Mouse (Mus musculus) urinary bladder, postnatal 10 days (tissue): Measurements from ENCODE around the gene Zfp11.
"Not testable (repeated sequence)": the region's sequence is repeated elsewhere in the genome, so short reads cannot be mapped to it uniquely, and the experiment has no call there.

Experiments used
- DNase-seq: peaks from one replicate; pipeline ENCODE4 v3.0.0; 2022; ENCODE audit warnings: low spot score

Gene Zfp11

DNA sequence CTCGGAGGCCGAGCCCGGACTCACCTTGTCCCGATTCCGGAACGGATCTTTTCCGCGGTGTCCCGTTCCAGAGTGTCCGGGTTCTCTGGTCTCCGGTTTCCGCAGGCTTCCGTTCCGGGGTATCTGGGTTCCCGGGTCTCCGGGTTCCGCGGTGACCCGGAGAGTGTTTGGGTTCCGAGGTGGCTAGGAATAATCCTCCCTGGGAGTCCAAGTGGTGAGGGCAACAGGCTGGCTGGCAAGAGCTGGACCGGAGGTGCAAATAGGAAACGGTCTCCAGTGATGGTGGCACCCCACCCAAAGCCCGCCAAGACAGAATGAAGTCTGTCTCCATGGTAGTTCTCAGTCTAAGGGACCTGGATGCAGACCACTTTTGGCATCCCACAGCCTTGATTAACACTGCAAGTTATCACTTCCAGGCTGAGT, at the start of gene Zfp11:
Zfp11 (minus strand) TSS at position 64 of the 423 bp plus-strand sequence.
- peak; percentile 53 for DNase-seq

DNA sequence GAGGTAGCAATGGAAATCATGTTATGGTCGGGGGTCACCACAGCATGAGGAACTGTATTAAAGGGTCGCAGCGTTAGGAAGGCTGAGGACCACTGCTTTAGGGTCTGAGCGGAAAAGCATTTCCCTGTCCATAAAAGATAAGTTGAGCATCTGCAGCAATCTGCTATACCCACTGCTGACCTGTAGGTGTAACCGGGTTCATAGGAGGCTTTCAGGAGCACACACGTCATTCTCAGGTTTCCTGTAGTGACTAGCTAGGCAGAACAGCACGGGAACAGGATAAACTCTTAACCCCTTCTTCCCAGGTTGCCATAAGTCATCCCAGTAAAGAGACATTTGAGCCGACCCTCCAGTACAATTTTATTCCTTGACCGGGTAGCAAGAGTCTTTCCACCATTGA, 47.1 kb upstream of the Zfp11 start:
- no peak for DNase-seq

GRCm38 (mm10) chr5:129715326-129715861, 45.5 kb upstream of the Zfp11 start, which contains the start of gene Mrps17:
TSS of gene Mrps17 (plus strand) at chr5:129715497.
- peak; percentile 63 for DNase-seq

- DNase-seq: no peak
Measured at GRCm38 (mm10) chr5:129708412-129708811, 38.5 kb upstream of the Zfp11 start, which contains the start of gene Sept14. TSS of gene Sept14 (minus strand) at chr5:129708512.

DNA sequence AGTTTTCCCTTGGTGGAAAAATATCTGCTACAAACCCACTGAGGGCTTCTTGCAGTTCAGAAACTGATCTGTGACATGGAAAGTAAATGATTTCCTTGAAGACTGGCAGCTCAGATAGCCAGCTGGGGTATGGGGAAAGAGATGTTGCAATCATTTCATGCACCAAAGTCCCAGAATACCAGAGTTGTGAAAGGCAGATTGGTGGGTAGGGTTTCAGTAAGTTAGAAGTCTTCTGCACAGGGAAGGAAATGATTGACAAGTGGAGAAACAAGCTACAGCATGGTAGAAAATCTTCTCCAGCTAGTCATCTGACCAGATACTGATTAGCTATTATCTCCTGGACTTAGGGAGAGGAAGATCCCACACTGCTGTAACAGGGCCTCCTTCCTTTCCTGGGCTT, 33.5 kb upstream of the Zfp11 start:
- no peak for DNase-seq

DNA sequence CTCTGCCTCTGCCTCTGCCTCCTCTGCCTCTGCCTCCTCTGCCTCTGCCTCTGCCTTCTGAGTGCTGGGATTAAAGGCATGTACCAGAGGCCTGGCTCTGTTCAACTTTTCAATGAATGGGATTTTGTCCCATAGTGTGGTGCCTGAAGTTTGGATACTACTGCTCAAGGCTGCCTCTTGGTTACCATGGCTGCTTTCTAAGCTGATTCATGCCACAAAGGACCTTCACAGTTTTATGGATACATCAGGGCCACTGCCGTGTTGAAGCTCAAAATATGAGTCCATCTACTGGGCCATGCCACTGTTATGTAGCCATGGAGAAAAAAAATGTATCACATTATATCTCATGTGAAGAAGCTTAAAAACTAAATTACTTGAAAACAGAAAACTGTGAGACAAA, 31.8 kb upstream of the Zfp11 start:
- no peak for DNase-seq

DNA sequence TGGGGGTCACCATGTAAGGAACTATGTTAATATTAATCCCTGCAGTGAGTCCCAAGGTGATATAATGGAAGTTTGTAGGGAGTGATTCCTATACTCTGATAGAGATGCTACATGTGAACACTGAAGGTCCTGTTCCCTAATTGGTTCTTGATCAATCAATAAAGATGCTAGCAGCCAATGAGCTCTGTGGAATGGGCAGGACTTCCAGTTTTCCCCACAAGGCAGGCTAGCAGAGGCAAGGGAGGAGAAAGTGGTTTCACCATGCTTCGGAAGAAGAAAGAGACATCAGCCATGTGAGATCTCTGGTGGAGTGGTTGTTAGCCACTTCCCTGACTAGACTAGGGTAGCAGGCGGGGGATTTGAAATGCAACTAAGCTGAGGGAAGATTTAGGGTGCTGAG, 30.6 kb upstream of the Zfp11 start:
- DNase-seq: no peak

DNA sequence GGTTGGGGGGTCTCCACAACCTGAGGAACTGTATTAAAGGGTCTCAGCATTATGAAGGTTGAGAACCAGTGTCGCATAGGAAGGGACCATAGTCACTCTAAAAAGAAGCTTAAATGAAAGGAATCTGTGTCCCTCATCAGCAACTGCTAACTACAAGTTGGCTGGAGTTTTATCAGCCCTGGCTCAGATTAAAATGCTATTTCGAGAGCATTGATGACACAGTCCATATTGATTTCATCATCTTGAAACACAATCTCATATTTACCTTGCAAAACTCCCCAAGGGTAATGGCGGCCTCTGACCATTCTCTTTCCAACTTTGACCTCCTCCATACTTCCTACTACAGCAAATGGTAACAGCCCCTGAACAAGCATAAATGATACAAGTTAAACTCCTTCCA, 20.6 kb upstream of the Zfp11 start:
- DNase-seq: no peak

GRCm38 (mm10) chr5:129687621-129688020, 17.7 kb upstream of the Zfp11 start:
- no peak for DNase-seq

GRCm38 (mm10) chr5:129685141-129685540, 15.2 kb upstream of the Zfp11 start:
- DNase-seq: not testable (repeated sequence)

DNA sequence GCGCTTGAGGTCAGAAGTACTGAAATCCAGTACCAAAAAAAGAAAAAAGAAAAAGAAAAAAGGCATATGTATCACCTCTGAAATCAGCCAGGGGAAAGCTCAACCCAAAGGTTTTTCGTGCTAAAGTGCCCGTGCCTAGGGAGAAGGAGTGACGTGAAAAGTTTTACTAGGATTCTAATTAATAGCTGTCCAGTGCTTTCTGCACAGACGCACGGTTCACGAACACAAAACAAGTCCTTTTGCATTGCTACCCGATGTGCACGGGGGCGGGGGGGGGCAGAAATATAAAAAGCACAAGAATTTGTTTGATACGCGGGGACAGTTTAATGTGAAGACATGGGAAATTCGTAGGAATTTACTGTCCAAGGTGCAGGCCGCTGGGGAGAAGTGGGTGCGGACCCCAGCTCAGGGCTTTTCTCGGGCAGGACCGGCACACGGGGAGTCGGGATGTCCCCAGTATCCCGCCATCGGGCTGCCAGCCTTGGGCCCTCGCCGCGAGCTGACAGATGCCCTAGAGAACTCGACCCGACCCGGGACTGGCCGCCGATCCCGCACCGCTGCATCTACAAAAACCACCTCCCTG, 355 bp downstream of the Zfp11 start:
- DNase-seq: no peak

DNA sequence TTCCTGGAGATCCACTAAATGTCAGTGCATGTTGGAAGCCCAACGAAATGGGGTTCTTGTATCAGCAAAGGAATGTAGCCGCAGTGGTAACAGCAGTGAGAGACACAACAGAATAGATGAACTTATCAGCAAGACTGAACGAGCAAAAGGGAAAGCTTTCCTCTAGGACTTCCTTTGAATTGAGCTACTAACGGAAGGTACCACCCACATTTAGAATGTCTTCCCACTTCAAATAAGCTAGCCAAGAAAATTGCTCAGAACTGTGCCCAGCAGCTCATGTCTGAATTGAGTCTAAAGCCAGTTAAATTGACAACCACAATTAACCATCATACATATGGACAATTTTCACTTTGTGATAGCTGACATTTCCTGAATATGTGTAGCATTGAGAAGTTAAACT, 2.0 kb downstream of the Zfp11 start:
- no peak for DNase-seq

GRCm38 (mm10) chr5:129666271-129666909, 3.5 kb downstream of the Zfp11 start:
- DNase-seq: no peak

DNA sequence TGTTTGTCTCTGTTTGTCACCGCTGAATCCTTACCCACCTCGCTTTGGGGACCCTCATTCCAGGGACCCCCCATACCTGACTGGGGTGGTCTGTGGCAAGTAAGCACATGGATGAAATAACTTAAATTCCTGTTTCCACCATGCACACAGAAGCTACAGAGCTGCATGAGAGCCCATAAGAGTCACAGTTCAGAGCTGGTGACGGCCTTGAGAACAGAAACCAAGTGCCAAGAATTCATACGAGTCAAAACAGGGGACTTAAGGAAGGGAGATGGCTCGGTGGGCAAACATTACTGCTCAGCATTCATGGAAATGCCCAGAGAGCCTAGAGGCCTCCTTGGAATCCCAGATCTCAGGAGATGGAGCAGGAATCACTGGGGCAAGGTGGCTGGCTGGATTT, 5.8 kb downstream of the Zfp11 start:
- DNase-seq: no peak

GRCm38 (mm10) chr5:129657931-129658330, 12.0 kb downstream of the Zfp11 start:
- no peak for DNase-seq

- DNase-seq: no peak
Measured at GRCm38 (mm10) chr5:129657016-129657415, 12.9 kb downstream of the Zfp11 start.

GRCm38 (mm10) chr5:129650858-129651257, 19.0 kb downstream of the Zfp11 start:
- no peak for DNase-seq

DNA sequence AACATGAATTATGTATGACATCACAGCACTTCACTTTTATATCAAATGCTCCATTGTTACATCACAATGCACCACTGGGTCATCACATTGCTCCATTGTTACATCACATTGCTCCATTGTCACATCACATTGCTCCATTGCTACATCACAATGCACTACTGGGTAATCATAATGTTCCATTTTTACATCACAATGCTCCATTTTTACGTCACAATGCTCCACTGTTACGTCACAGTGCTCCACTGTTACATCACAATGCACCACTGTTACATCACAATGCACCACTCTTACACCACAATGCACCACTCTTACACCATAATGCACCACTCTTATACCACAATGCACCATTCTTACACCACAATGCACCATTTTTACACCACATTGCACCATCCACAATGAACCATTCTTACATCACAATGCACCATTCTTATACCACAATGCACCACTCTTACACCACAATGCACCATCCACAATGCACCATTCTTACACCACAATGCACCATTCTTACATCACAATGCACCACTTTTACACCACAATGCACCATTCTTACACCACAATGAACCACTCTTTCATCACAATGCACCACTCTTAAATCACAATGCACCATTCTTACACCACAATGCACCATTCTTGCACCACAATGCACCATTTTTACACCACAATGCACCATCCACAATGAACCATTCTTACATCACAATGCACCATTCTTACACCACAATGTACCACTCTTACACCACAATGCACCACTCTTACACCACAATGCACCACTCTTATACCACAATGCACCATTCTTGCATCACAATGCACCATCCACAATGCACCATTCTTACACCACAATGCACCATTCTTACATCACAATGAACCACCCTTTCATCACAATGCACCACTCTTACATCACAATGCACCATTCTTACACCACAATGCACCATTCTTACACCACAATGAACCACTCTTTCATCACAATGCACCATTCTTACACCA, 37.3 kb downstream of the Zfp11 start:
- not testable (repeated sequence) for DNase-seq

DNA sequence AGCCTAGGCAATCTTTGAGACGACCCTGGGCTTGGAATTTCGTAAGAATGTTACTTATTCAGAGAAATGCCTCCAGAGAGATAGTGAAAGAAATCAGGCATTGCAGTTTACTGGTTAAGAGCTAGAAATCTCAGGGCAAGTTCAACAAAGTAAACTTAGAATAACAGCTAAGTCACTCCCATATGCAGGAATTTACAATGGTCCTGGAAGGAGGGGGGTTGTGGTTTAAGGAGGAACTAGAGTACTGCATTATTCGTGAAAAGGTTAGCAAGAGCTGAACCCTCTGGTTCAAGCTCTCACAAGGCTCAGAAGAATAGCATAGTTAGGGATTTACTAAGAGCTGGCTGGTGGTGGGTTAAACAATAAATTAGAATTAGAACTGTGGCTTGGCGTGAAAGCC, 43.3 kb downstream of the Zfp11 start:
- DNase-seq: not testable (repeated sequence)

- DNase-seq: no peak
Measured at GRCm38 (mm10) chr5:129626099-129626498, 43.8 kb downstream of the Zfp11 start.

DNA sequence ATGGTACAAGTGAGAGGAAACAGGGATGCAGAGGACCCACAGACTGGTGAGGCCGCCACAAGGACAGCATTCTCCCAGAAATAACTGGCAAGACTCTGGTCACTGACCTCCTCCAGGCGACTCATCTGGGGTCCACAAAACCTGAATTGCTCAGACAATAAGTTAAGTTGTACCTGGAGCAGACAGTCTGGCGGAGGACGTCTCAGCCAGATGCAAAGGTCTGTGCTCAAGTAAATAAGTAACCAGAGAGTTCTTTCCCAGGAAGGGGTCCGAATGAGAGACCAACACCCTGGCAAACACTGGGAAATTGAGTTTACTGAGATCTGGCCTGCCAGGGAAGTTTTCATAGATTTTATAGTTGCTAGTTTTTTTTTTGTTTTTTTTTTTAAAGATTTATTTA, 48.5 kb downstream of the Zfp11 start:
- DNase-seq: no peak

- DNase-seq: not testable (repeated sequence)
Measured at GRCm38 (mm10) chr5:129620600-129620999, 49.3 kb downstream of the Zfp11 start.
